8 mouse cellular contexts compared by ENCODE assay signal in genomic region chr10:40141016-40141851, GRCm38 (mm10). TPM values are rescaled to one million over a fixed set of nuclear protein-coding genes. Genes with fewer than 3 reads are reported as not detected.
DNase-seq lines count a peak whose midpoint lies in the region; ATAC-seq and TF ChIP-seq lines count a peak whose summit lies in the region.

No protein-coding gene starts in this region.

- DNase-seq in kidney, adult 18-20 months: peak; percentile 47
- no peak for DNase-seq in kidney, postnatal 14 days
- DNase-seq in ZHBTc4 (ENCODE audit: low read depth, low spot score): peak; percentile 49
- DNase-seq in hindbrain, embryonic 14.5 days (ENCODE audit: low spot score): no peak
- DNase-seq in spleen, adult 2 months (ENCODE audit: low read depth in 1 of 2, low spot score in 2 of 2): no peak
- DNase-seq in ovary, postnatal 14 days (ENCODE audit: low spot score): no peak

- H3K4me3 ChIP-seq in forebrain, embryonic 15.5 days: peak overlapping the region; percentile 58
- H3K4me3 ChIP-seq in hindbrain, embryonic 14.5 days (replicated peaks; ENCODE audit: low read length): peak overlapping the region; percentile 60
- peak overlapping the region; percentile 87 for H3K4me3 ChIP-seq in liver, embryonic 15.5 days (replicated peaks)
- H3K4me3 ChIP-seq in spleen, adult 2 months (ENCODE audit: extremely low read depth, insufficient read depth, insufficient read length): peak overlapping the region; percentile 62

- H3K27ac ChIP-seq in forebrain, embryonic 15.5 days (replicated peaks): no peak overlapping the region
- no peak overlapping the region for H3K27ac ChIP-seq in hindbrain, embryonic 14.5 days
- peak overlapping the region; percentile 91 for H3K27ac ChIP-seq in liver, embryonic 15.5 days (replicated peaks)
- H3K27ac ChIP-seq in spleen, adult 2 months (ENCODE audit: insufficient read depth, low read length): peak overlapping the region; percentile 12; the same call in 1 of the 2 replicates

- no peaks in the 10 kb centered on the region for H3K27me3 ChIP-seq in forebrain, embryonic 15.5 days
- no peaks in the 10 kb centered on the region for H3K27me3 ChIP-seq in hindbrain, embryonic 14.5 days (ENCODE audit: control insufficient read depth, insufficient read depth, low read length)
- no peaks in the 10 kb centered on the region for H3K27me3 ChIP-seq in liver, embryonic 15.5 days
- no peaks in the 10 kb centered on the region for H3K27me3 ChIP-seq in spleen, adult 2 months (ENCODE audit: control insufficient read depth, insufficient read depth, low read length)

- H3K9ac ChIP-seq in forebrain, embryonic 15.5 days (replicated peaks): peak overlapping the region; percentile 51
- H3K9ac ChIP-seq in hindbrain, embryonic 14.5 days: peak overlapping the region; percentile 60
- H3K9ac ChIP-seq in liver, embryonic 15.5 days: peak overlapping the region; percentile 95

- peaks cover 11% of the 10 kb centered on the region for H3K4me1 ChIP-seq in forebrain, embryonic 15.5 days
- H3K4me1 ChIP-seq in hindbrain, embryonic 14.5 days (replicated peaks; ENCODE audit: control insufficient read depth, insufficient read depth, low read length): no peaks in the 10 kb centered on the region
- peaks cover 69% of the 10 kb centered on the region for H3K4me1 ChIP-seq in liver, embryonic 15.5 days (replicated peaks)
- H3K4me1 ChIP-seq in spleen, adult 2 months (ENCODE audit: control insufficient read depth, insufficient read depth, insufficient read length): peaks cover 3% of the 10 kb centered on the region; the same call in 1 of the 2 replicates

- no peaks in the 10 kb centered on the region for H3K9me3 ChIP-seq in forebrain, embryonic 15.5 days
- H3K9me3 ChIP-seq in hindbrain, embryonic 14.5 days (ENCODE audit: control insufficient read depth, low read length): no peaks in the 10 kb centered on the region
- H3K9me3 ChIP-seq in liver, embryonic 15.5 days (replicated peaks): no peaks in the 10 kb centered on the region

- H3K4me2 ChIP-seq in forebrain, embryonic 15.5 days (replicated peaks): peak overlapping the region; percentile 81
- peak overlapping the region; percentile 60 for H3K4me2 ChIP-seq in hindbrain, embryonic 14.5 days (replicated peaks)
- H3K4me2 ChIP-seq in liver, embryonic 15.5 days: peak overlapping the region; percentile 75

- 32% methylated on average over 27 of the region's 27 CpGs for WGBS in forebrain, embryonic 15.5 days
- 27% methylated on average over 27 of the region's 27 CpGs for WGBS in hindbrain, embryonic 14.5 days
- WGBS in liver, embryonic 15.5 days (ENCODE audit: insufficient replicate concordance): 3% methylated on average over 27 of the region's 27 CpGs
- 3% methylated on average over 27 of the region's 27 CpGs for WGBS in spleen, adult 2 months

- no peak for TF ChIP-seq POLR2A in spleen, adult 2 months (IDR thresholded peaks at IDR 0.05; ENCODE audit: low read depth, low read length)

- no peak for TF ChIP-seq CTCF in spleen, adult 2 months (IDR thresholded peaks at IDR 0.05; ENCODE audit: extremely low read depth, insufficient read depth, insufficient read length, insufficient replicate concordance)

- no peak; the same call in 1 of the 2 replicates for ATAC-seq in forebrain, embryonic 15.5 days (replicated peaks)
- peak; percentile 33; the same call in 1 of the 2 replicates for ATAC-seq in hindbrain, embryonic 14.5 days (ENCODE audit: low FRiP score)
- peak; percentile 23 for ATAC-seq in liver, embryonic 15.5 days (ENCODE audit: insufficient read depth)

- H3K36me3 ChIP-seq in forebrain, embryonic 15.5 days: no peaks in the 10 kb centered on the region
- no peaks in the 10 kb centered on the region for H3K36me3 ChIP-seq in hindbrain, embryonic 14.5 days (replicated peaks; ENCODE audit: control insufficient read depth, insufficient read depth)
- peaks cover 28% of the 10 kb centered on the region for H3K36me3 ChIP-seq in liver, embryonic 15.5 days (replicated peaks)
- no peaks in the 10 kb centered on the region for H3K36me3 ChIP-seq in spleen, adult 2 months (ENCODE audit: control insufficient read depth, insufficient read depth, low read length)

RNA-seq across cellular contexts. Expression of gene Slc16a10, which starts 0.8 kb away (rescaled TPM):
- polyA plus RNA-seq in forebrain, embryonic 15.5 days (2015; fragmentation: Nextera tagmentation; extraction: Ambion mirVana): 3.1 and 3.3 TPM in 2 replicates
- 9.7 and 16.9 TPM in 2 replicates for polyA plus RNA-seq in hindbrain, embryonic 14.5 days (2014; fragmentation: Nextera tagmentation; extraction: Ambion mirVana)
- 79.2 and 87.6 TPM in 2 replicates for polyA plus RNA-seq in liver, embryonic 15.5 days (2015; fragmentation: Nextera tagmentation; extraction: Ambion mirVana)
- polyA plus RNA-seq in spleen, adult 2 months (2012; rRNA removed): 27.8 and 36.9 TPM in 2 replicates

Comparison
In these comparisons a context has a peak if more than half of its experiments do, and no peak if none do; other contexts are left out.
1. DNase-seq: peak in kidney, adult 18-20 months (single experiment) and ZHBTc4 (single experiment); none in kidney, postnatal 14 days (single experiment), hindbrain, embryonic 14.5 days (single experiment), spleen, adult 2 months (0 of 2) and ovary, postnatal 14 days (single experiment).
2. H3K27ac ChIP-seq: peak in liver, embryonic 15.5 days (single experiment) and spleen, adult 2 months (single experiment); none in forebrain, embryonic 15.5 days (single experiment) and hindbrain, embryonic 14.5 days (single experiment).
3. Peak in every context shown above with its lines, with median percentiles within 50 percentile points of each other: H3K4me2 ChIP-seq, H3K4me3 ChIP-seq and H3K9ac ChIP-seq.